Mouse (Mus musculus) brain, embryonic 14.5 days (tissue): ENCODE results near the gene Epha4.

Experiments used
- CTCF ChIP-seq: fragments of 200-500 bp; IDR thresholded peaks from 2 replicates; pipeline ENCODE4 v1.5.1; 2012; ENCODE audit warnings: inconsistent platforms, mild to moderate bottlenecking, moderate library complexity, borderline replicate concordance; ENCODE audit not compliant: insufficient read depth, insufficient read length; ENCODE audit errors: extremely low read depth
- POLR2A ChIP-seq: fragments of 200-500 bp; IDR thresholded peaks from 2 replicates; pipeline ENCODE4 v1.6.1; 2012; ENCODE audit warnings: mild to moderate bottlenecking, inconsistent platforms, borderline replicate concordance; ENCODE audit not compliant: poor library complexity, insufficient read depth, insufficient read length, severe bottlenecking; ENCODE audit errors: extremely low read depth

GRCm38 (mm10) chr1:77471037-77471436 is 43.9 kb downstream of the Epha4 start:
- TF ChIP-seq CTCF (no peak), POLR2A (no peak)
